Mouse (Mus musculus) intestine, postnatal 0 days (tissue): ENCODE data around the gene Mfsd8. TPM values are rescaled to one million over a fixed set of nuclear protein-coding genes. Genes with fewer than 3 reads are reported as not detected.

Experiments
- ATAC-seq: fragments of 200-750 bp; cut with Nextera tagmentation; 2 replicates; pipeline ENCODE4 v1.8.0; 2017; ENCODE audit warnings: mild to moderate bottlenecking, moderate TSS enrichment, moderate library complexity
- H3K27ac ChIP-seq: fragments of 300-500 bp; sonication (generic); 2 replicates; pipeline ENCODE4 v1.5.1; 2014; ENCODE audit warnings: mild to moderate bottlenecking, low read depth, low read length, moderate library complexity
- H3K27me3 ChIP-seq: fragments of 300-500 bp; sonication (generic); replicated peaks from 2 replicates; pipeline ENCODE4 v1.6.1; 2014; ENCODE audit warnings: low read length, mixed read lengths; ENCODE audit not compliant: control insufficient read depth, insufficient read depth
- H3K36me3 ChIP-seq: fragments of 300-500 bp; sonication (generic); 2 replicates; pipeline ENCODE4 v1.6.1; 2014; ENCODE audit warnings: mild to moderate bottlenecking, moderate library complexity; ENCODE audit not compliant: control insufficient read depth, insufficient read depth
- H3K4me1 ChIP-seq: fragments of 300-500 bp; sonication (generic); replicated peaks from 2 replicates; pipeline ENCODE4 v1.6.1; 2014; ENCODE audit warnings: antibody characterized with exemption, low read length, mixed read lengths; ENCODE audit not compliant: control insufficient read depth, insufficient read depth
- H3K4me2 ChIP-seq: fragments of 300-500 bp; sonication (generic); replicated peaks from 2 replicates; pipeline ENCODE4 v1.6.1; 2014; ENCODE audit warnings: low read depth, mild to moderate bottlenecking, moderate library complexity
- H3K4me3 ChIP-seq: fragments of 300-500 bp; sonication (generic); 2 replicates; pipeline ENCODE4 v1.5.1; 2014; ENCODE audit warnings: low read depth, low read length
- H3K9ac ChIP-seq: fragments of 300-500 bp; sonication (generic); 2 replicates; pipeline ENCODE4 v1.6.1; 2014; ENCODE audit warnings: mild to moderate bottlenecking, low read depth, low read length
- H3K9me3 ChIP-seq: fragments of 300-500 bp; sonication (generic); 2 replicates; pipeline ENCODE4 v1.6.1; 2016; ENCODE audit warnings: mixed run types; ENCODE audit not compliant: control insufficient read depth
- CTCF ChIP-seq: sonication (generic); IDR thresholded peaks from 2 replicates; pipeline ENCODE4 v1.5.1; 2016; ENCODE audit warnings: low read depth, mild to moderate bottlenecking, control low read depth, antibody characterized with exemption, moderate library complexity
- WGBS: fragments of 180-500 bp; shearing (Covaris S2); extraction: QIAGEN DNeasy Blood & Tissue Kit; methylation state at CpG from one replicate; pipeline ENCODE4 v1.1.7; 2014; 5-methylcytosine and 5-hydroxymethylcytosine counted together
- polyA plus RNA-seq: library from polyadenylated mRNA; unstranded; fragments of >200 nt; fragmentation: Nextera tagmentation; extraction: Ambion mirVana; gene quantifications from 2 replicates; pipeline ENCODE4 v1.2.1, GENCODE M21; 2015

Mfsd8 gene
- polyA plus RNA-seq, 1 experiment from 2014 or later = 9.1 TPM

DNA sequence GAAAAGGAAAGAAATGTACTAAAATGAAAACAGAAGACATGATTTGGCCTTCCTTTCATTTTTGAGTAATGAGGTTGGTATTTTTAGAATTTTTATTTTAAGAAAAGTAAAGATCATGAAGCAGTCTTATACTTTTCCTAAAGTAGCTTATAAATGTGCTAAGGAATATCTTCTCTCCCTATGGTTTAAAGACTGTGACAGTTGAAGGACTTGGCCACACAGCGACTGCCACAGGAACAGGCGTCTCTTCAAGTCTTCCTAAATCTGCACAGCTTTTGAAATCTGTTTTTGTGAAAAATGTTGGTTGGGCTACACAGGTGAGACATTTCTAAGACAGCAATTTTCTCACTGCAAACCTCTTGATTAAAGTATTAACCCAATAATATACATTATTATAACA lies 33.4 kb downstream of the Mfsd8 start:
- TF ChIP-seq CTCF = no peak
- H3K4me2 ChIP-seq = no peak overlapping the region
- no peaks in the 10 kb centered on the region for H3K9me3 ChIP-seq
- H3K27ac ChIP-seq = no peak overlapping the region
- no peak overlapping the region for H3K9ac ChIP-seq
- H3K4me3 ChIP-seq = no peak overlapping the region
- WGBS = 90% methylated on average over 2 of the region's 2 CpGs
- H3K36me3 ChIP-seq = peaks cover 41% of the 10 kb centered on the region
- ATAC-seq = no peak
- no peaks in the 10 kb centered on the region for H3K4me1 ChIP-seq
- no peaks in the 10 kb centered on the region for H3K27me3 ChIP-seq

DNA sequence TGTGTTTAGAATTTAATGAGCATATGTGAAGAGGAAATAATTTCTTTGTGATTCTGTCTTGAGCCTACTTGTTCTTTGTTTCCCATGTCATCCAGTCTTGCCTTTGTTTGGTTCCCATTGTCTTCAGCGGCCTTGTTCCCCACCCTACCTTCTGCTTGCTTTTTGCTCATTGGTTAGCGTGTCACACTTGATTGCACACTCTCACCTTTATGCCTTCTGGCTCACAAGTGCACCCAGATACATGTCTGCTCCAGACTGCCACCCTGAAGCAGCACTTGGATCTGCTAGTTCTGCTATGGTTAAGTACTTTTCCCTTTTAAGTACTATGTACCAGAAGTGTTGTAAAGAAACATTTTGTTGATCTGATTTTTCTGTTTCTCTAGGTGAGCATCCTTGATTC lies 36.8 kb downstream of the Mfsd8 start:
- WGBS = 80% methylated on average over 2 of the region's 2 CpGs
- Histone ChIP-seq H3K36me3 (peaks cover 42% of the 10 kb centered on the region), H3K4me2 (no peak overlapping the region), H3K27me3 (no peaks in the 10 kb centered on the region), H3K4me3 (no peak overlapping the region), H3K27ac (no peak overlapping the region), H3K4me1 (no peaks in the 10 kb centered on the region), H3K9ac (no peak overlapping the region), H3K9me3 (no peaks in the 10 kb centered on the region)
- no peak for ATAC-seq
- no peak for TF ChIP-seq CTCF

DNA sequence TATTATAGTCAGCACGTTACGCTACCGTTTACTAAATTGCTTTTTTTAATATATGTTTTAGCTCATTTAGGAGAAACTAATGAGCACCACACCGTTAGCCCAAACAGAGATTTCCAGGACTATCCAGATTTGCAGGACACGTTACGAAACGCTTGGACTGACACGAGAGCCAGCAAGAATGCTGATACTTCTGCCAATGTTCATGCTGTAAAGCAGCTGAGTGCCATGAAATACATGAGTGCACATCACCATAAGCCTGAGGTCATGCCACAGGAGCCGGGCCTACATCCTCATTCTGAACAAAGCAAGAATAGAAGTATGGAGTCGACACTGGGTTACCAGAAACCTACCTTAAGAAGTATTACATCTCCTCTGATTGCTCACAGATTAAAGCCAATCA lies 38.0 kb downstream of the Mfsd8 start:
- H3K36me3 ChIP-seq = peaks cover 42% of the 10 kb centered on the region
- no peak overlapping the region for H3K9ac ChIP-seq
- H3K9me3 ChIP-seq = no peaks in the 10 kb centered on the region
- no peaks in the 10 kb centered on the region for H3K4me1 ChIP-seq
- TF ChIP-seq CTCF = no peak
- H3K4me3 ChIP-seq = no peak overlapping the region
- 93% methylated on average over 10 of the region's 10 CpGs for WGBS
- no peak overlapping the region for H3K4me2 ChIP-seq
- H3K27ac ChIP-seq = no peak overlapping the region
- H3K27me3 ChIP-seq = no peaks in the 10 kb centered on the region
- no peak for ATAC-seq

DNA sequence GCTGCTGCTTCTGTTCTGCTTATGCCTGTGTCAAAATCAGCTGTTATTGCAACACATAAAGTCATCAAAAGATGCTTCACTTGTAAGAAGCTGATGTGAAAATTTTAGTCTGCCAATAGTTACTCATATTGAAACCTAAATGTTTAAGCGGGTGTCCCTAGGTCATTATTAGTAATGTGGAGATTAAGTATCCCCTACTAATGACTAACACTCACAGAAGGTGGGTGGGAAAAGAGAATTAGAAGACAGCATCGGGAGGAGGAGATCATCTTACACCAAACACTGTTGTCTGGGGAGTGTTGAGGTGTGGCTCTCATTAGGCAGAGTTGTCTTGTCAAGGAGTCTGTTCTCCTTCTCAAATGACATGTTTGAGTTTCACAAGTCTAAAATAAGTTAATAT lies 39.8 kb downstream of the Mfsd8 start:
- Histone ChIP-seq H3K27me3 (no peaks in the 10 kb centered on the region), H3K9me3 (no peaks in the 10 kb centered on the region), H3K9ac (no peak overlapping the region), H3K27ac (no peak overlapping the region), H3K4me1 (no peaks in the 10 kb centered on the region), H3K4me2 (no peak overlapping the region), H3K4me3 (no peak overlapping the region), H3K36me3 (peaks cover 31% of the 10 kb centered on the region)
- no peak for TF ChIP-seq CTCF
- ATAC-seq = no peak
- 74% methylated on average over 2 of the region's 2 CpGs for WGBS

DNA sequence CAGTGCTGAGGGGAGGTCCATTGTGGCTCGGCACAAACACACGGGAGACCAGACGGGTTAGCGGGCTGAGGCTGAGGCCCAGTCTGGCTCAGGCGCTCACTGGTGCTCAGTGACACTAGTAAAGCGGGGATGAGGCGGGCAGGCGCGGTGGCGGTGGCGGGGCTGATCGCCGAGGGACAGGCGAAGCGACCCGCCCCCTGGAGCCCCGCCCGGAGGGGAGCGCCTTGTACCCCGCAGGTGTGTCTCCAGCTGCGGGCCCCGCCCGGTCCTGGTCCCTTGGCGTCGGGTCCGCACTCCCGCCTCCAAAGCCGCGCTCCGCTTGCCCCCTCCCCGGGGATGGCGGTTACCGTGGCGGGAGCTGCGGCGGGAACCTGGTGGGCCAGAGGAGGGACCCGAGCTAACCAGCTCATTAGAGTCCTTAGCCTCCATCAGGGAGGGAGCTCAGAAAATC lies 46.3 kb downstream of the Mfsd8 start:
- no peak for TF ChIP-seq CTCF
- H3K27me3 ChIP-seq = no peaks in the 10 kb centered on the region
- peak overlapping the region; percentile 76 for H3K27ac ChIP-seq
- H3K4me3 ChIP-seq = peak overlapping the region; percentile 89
- peaks cover 5% of the 10 kb centered on the region; the same call in 1 of the 2 replicates for H3K36me3 ChIP-seq
- no peaks in the 10 kb centered on the region for H3K9me3 ChIP-seq
- under 1% methylated on average over 31 of the region's 37 CpGs for WGBS
- ATAC-seq = peak; percentile 67
- H3K4me2 ChIP-seq = peak overlapping the region; percentile 98
- no peaks in the 10 kb centered on the region for H3K4me1 ChIP-seq
- peak overlapping the region; percentile 70 for H3K9ac ChIP-seq

DNA sequence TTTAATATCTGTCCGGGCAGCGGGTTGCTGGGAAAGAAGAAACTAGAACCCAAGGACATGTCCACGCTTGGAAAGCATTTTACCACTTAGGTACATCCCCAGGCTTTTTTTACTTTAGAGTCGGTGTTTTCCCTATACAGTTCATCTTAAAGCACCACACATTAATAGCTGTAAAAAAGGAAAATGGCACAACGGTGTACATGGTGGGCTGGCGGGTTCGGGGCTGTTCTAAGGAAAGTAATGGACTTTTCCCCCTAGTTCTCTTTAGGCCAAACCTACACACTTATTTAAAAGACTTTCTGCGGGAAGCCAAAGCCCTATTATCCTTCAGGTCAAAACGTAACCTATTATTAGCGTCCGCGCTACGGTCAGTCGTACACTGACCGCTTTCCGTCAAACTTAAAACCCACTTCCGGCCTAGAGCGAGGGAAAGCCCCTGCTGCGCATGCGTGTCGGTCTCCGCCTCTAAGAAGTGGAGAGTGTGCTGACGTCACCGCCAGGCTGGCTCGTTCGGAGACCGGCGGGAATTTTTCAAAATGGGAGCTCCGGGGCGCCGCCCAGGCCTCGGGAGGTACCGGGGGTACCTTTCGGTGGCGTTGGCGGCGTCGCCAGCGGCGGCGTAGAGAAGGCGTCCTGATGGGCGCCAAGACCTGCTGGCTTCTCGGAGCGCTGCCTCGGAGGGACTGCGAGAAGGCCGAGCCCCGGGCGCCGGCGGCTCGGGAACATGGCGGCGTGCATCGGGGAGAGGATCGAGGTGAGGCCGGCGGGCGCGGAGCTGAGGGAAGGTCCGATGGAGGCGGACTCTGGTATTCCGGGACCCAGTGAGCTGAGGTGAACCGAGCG lies 46.9 kb downstream of the Mfsd8 start, which contains the start of gene Plk4:
Plk4 (plus strand) TSS at position 490 of the 843 bp plus-strand sequence.
- H3K4me2 ChIP-seq = peak within 1 kb of the TSS; percentile 98
- no peak for TF ChIP-seq CTCF
- H3K4me1 ChIP-seq = no peaks in the 10 kb centered on the region
- no peaks in the 10 kb centered on the region for H3K27me3 ChIP-seq
- H3K9me3 ChIP-seq = no peaks in the 10 kb centered on the region
- peak within 1 kb of the TSS; percentile 89 for H3K4me3 ChIP-seq
- H3K9ac ChIP-seq = peak within 1 kb of the TSS; percentile 70
- peak; percentile 98 for ATAC-seq
- H3K27ac ChIP-seq = peak within 1 kb of the TSS; percentile 76
- 2% methylated on average over 66 of the region's 66 CpGs for WGBS
- H3K36me3 ChIP-seq = no peaks in the 10 kb centered on the region
